Mouse (Mus musculus): ENCODE results near the gene Adam8. TPM values are rescaled to one million over a fixed set of nuclear protein-coding genes. Genes with fewer than 3 reads are reported as not detected.

Adam8 gene
- polyA plus RNA-seq, 1 experiment from 2014 or later, result 3.6 TPM

DNA sequence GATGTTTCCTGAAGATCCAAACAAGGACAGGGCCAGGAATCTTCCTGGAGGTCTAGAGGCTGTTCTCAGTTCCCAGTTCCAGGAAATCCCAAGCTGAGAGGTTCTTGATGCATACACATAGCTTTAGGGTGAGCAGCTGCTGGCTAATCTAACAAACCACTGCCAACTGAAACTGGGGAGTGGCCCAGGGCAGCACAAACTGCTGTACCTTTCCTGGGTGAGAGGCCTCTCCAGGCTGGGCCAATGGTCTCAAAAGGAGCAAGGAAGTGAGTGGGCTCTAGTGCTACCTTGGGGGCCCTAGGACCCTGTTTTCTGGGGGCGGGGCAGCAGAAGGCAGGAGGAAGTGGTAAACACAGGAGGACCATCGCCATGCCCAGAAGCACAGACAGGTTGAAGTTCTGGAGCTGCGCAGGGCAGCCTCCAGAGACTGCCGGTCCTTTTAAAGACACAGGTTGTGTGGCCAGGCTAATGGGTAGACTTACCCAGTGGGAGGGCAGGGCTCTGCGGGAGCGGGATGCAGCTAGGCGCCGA lies 1.4 kb downstream of the Adam8 start:
- H3K27me3 ChIP-seq (ENCODE audit: control insufficient read depth, insufficient read depth, low read length), result no peaks in the 10 kb centered on the region
- ATAC-seq (ENCODE audit: low FRiP score, low TSS enrichment) (no peak), DNase-seq (no peak)
- H3K27ac ChIP-seq (replicated peaks; ENCODE audit: low read depth, low read length), result no peak overlapping the region
- no peak overlapping the region for H3K4me2 ChIP-seq (ENCODE audit: low read length)
- WGBS, result 75% methylated on average over 8 of the region's 8 CpGs
- H3K4me3 ChIP-seq (replicated peaks; ENCODE audit: low read depth, low read length), result no peak overlapping the region
- H3K4me1 ChIP-seq (ENCODE audit: control insufficient read depth, insufficient read depth, low read length), result no peaks in the 10 kb centered on the region
- no peaks in the 10 kb centered on the region for H3K9me3 ChIP-seq (ENCODE audit: control insufficient read depth, low read length)
- H3K9ac ChIP-seq (replicated peaks; ENCODE audit: low read length), result no peak overlapping the region
- H3K36me3 ChIP-seq (ENCODE audit: control insufficient read depth, insufficient read depth, low read length), result peaks cover 13% of the 10 kb centered on the region

- H3K4me1 ChIP-seq (ENCODE audit: control insufficient read depth, insufficient read depth, low read length), result no peaks in the 10 kb centered on the region
- ATAC-seq (ENCODE audit: low FRiP score, low TSS enrichment), result no peak
- H3K27ac ChIP-seq (replicated peaks; ENCODE audit: low read depth, low read length), result no peak overlapping the region
- DNase-seq, result no peak
- WGBS, result 91% methylated on average over 9 of the region's 9 CpGs
- H3K27me3 ChIP-seq (ENCODE audit: control insufficient read depth, insufficient read depth, low read length), result no peaks in the 10 kb centered on the region
- no peak overlapping the region for H3K4me2 ChIP-seq (ENCODE audit: low read length)
- H3K36me3 ChIP-seq (ENCODE audit: control insufficient read depth, insufficient read depth, low read length), result peaks cover 3% of the 10 kb centered on the region; the same call in 1 of the 2 replicates
- H3K4me3 ChIP-seq (replicated peaks; ENCODE audit: low read depth, low read length), result no peak overlapping the region
- H3K9me3 ChIP-seq (ENCODE audit: control insufficient read depth, low read length), result no peaks in the 10 kb centered on the region
- H3K9ac ChIP-seq (replicated peaks; ENCODE audit: low read length), result no peak overlapping the region
These were observed 4.1 kb downstream of the Adam8 start for GRCm38 (mm10) chr7:139988272-139988671.

GRCm38 (mm10) chr7:139984505-139984904 lies 7.9 kb downstream of the Adam8 start:
- H3K4me3 ChIP-seq (replicated peaks; ENCODE audit: low read depth, low read length), result no peak overlapping the region
- 90% methylated on average over 11 of the region's 11 CpGs for WGBS

DNA sequence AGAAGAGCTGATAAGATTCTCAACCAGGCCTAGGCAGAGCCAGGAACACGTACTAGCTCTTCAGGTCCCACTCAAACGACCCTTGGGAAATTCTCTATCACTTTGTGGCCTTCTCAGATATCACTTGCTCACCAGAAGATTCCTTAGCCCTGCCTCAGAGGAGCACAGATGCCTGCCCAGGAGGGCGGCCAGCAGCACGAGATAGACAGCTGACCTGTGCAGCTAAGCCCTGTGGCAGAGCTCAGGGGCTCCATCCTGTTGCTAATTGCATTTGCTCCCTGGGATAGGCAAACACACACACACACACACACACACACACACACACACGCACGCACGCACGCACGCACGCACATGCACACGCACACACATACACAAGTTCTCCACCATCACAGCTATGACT lies 10.3 kb downstream of the Adam8 start:
- ATAC-seq (ENCODE audit: low FRiP score, low TSS enrichment) (no peak), DNase-seq (no peak)
- H3K36me3 ChIP-seq (ENCODE audit: control insufficient read depth, insufficient read depth, low read length), result peaks cover 3% of the 10 kb centered on the region; the same call in 1 of the 2 replicates
- H3K4me1 ChIP-seq (ENCODE audit: control insufficient read depth, insufficient read depth, low read length), result peaks cover 6% of the 10 kb centered on the region; the same call in 1 of the 2 replicates
- no peak overlapping the region for H3K4me2 ChIP-seq (ENCODE audit: low read length)
- no peak overlapping the region for H3K4me3 ChIP-seq (replicated peaks; ENCODE audit: low read depth, low read length)
- no peak overlapping the region for H3K27ac ChIP-seq (replicated peaks; ENCODE audit: low read depth, low read length)
- WGBS, result 90% methylated on average over 11 of the region's 11 CpGs
- no peaks in the 10 kb centered on the region for H3K9me3 ChIP-seq (ENCODE audit: control insufficient read depth, low read length)
- no peaks in the 10 kb centered on the region for H3K27me3 ChIP-seq (ENCODE audit: control insufficient read depth, insufficient read depth, low read length)
- no peak overlapping the region for H3K9ac ChIP-seq (replicated peaks; ENCODE audit: low read length)

More at GRCm38 (mm10) chr7:139984505-139984904, 7.9 kb downstream of the Adam8 start:
- no peak for DNase-seq
- no peak overlapping the region for H3K9ac ChIP-seq (replicated peaks; ENCODE audit: low read length)
- peaks cover 3% of the 10 kb centered on the region; the same call in 1 of the 2 replicates for H3K36me3 ChIP-seq (ENCODE audit: control insufficient read depth, insufficient read depth, low read length)
- no peaks in the 10 kb centered on the region for H3K4me1 ChIP-seq (ENCODE audit: control insufficient read depth, insufficient read depth, low read length)
- no peaks in the 10 kb centered on the region for H3K27me3 ChIP-seq (ENCODE audit: control insufficient read depth, insufficient read depth, low read length)
- no peak for ATAC-seq (ENCODE audit: low FRiP score, low TSS enrichment)
- H3K9me3 ChIP-seq (ENCODE audit: control insufficient read depth, low read length), result no peaks in the 10 kb centered on the region
- H3K4me2 ChIP-seq (ENCODE audit: low read length), result no peak overlapping the region
- no peak overlapping the region for H3K27ac ChIP-seq (replicated peaks; ENCODE audit: low read depth, low read length)

DNA sequence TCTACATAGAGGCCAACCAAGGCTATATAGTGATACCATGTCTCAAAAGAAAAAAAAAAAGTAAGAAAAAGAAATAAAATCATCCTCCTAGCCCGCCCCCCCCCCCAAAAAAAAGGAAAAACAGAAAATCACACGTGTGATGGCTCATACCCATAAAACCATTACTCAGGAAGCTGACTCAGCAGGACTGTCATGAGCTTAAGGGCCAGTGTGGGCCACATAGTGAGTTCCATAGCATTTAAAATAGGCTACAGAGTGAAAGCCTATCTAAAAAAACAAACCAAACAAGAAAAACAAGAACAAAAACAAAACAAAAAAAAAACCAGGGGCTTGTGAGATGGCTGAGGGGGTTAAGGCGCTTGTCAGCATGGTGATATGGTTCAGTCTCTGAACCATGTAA lies 11.6 kb downstream of the Adam8 start:
- H3K36me3 ChIP-seq (ENCODE audit: control insufficient read depth, insufficient read depth, low read length), result no peaks in the 10 kb centered on the region; the same call in 1 of the 2 replicates
- H3K4me2 ChIP-seq (ENCODE audit: low read length), result no peak overlapping the region
- no peaks in the 10 kb centered on the region for H3K27me3 ChIP-seq (ENCODE audit: control insufficient read depth, insufficient read depth, low read length)
- peaks cover 6% of the 10 kb centered on the region; the same call in 1 of the 2 replicates for H3K4me1 ChIP-seq (ENCODE audit: control insufficient read depth, insufficient read depth, low read length)
- no peak overlapping the region for H3K4me3 ChIP-seq (replicated peaks; ENCODE audit: low read depth, low read length)
- no peak for ATAC-seq (ENCODE audit: low FRiP score, low TSS enrichment)
- WGBS, result 62% methylated on average over 3 of the region's 3 CpGs
- H3K9ac ChIP-seq (replicated peaks; ENCODE audit: low read length), result no peak overlapping the region
- no peak overlapping the region for H3K27ac ChIP-seq (replicated peaks; ENCODE audit: low read depth, low read length)
- no peaks in the 10 kb centered on the region for H3K9me3 ChIP-seq (ENCODE audit: control insufficient read depth, low read length)
- DNase-seq, result no peak

GRCm38 (mm10) chr7:139979011-139979719 lies 13.2 kb downstream of the Adam8 start:
- Histone ChIP-seq H3K27ac (replicated peaks; ENCODE audit: low read depth, low read length) (no peak overlapping the region), H3K9ac (replicated peaks; ENCODE audit: low read length) (peak overlapping the region; percentile 67; the same call in 1 of the 2 replicates), H3K36me3 (ENCODE audit: control insufficient read depth, insufficient read depth, low read length) (no peaks in the 10 kb centered on the region), H3K4me3 (replicated peaks; ENCODE audit: low read depth, low read length) (peak overlapping the region; percentile 54), H3K9me3 (ENCODE audit: control insufficient read depth, low read length) (no peaks in the 10 kb centered on the region), H3K4me2 (ENCODE audit: low read length) (peak overlapping the region; percentile 84), H3K4me1 (ENCODE audit: control insufficient read depth, insufficient read depth, low read length) (peaks cover 6% of the 10 kb centered on the region; the same call in 1 of the 2 replicates), H3K27me3 (ENCODE audit: control insufficient read depth, insufficient read depth, low read length) (no peaks in the 10 kb centered on the region)
- 42% methylated on average over 13 of the region's 13 CpGs for WGBS
- no peak for DNase-seq
- peak; percentile 65 for ATAC-seq (ENCODE audit: low FRiP score, low TSS enrichment)

GRCm38 (mm10) chr7:139978278-139978892 lies 14.0 kb downstream of the Adam8 start, which contains the start of gene 6430531B16Rik:
Gene 6430531B16Rik (minus strand): TSS chr7:139978755.
- peak within 1 kb of the TSS; percentile 41; the same call in 1 of the 2 replicates for H3K27ac ChIP-seq (replicated peaks; ENCODE audit: low read depth, low read length)
- peak; percentile 89 for ATAC-seq (ENCODE audit: low FRiP score, low TSS enrichment)
- WGBS, result 4% methylated on average over 32 of the region's 32 CpGs

GRCm38 (mm10) chr7:139975471-139975870 lies 16.9 kb downstream of the Adam8 start:
- Histone ChIP-seq H3K9me3 (ENCODE audit: control insufficient read depth, low read length) (no peaks in the 10 kb centered on the region), H3K36me3 (ENCODE audit: control insufficient read depth, insufficient read depth, low read length) (no peaks in the 10 kb centered on the region), H3K4me2 (ENCODE audit: low read length) (no peak overlapping the region), H3K4me3 (replicated peaks; ENCODE audit: low read depth, low read length) (no peak overlapping the region), H3K27ac (replicated peaks; ENCODE audit: low read depth, low read length) (no peak overlapping the region), H3K27me3 (ENCODE audit: control insufficient read depth, insufficient read depth, low read length) (no peaks in the 10 kb centered on the region), H3K9ac (replicated peaks; ENCODE audit: low read length) (no peak overlapping the region), H3K4me1 (ENCODE audit: control insufficient read depth, insufficient read depth, low read length) (peaks cover 6% of the 10 kb centered on the region; the same call in 1 of the 2 replicates)
- no peak for DNase-seq
- 62% methylated on average over 5 of the region's 5 CpGs for WGBS
- no peak for ATAC-seq (ENCODE audit: low FRiP score, low TSS enrichment)

More at GRCm38 (mm10) chr7:139978278-139978892, 14.0 kb downstream of the Adam8 start, which contains the start of gene 6430531B16Rik:
- no peaks in the 10 kb centered on the region for H3K27me3 ChIP-seq (ENCODE audit: control insufficient read depth, insufficient read depth, low read length)
- peak within 1 kb of the TSS; percentile 67 for H3K9ac ChIP-seq (replicated peaks; ENCODE audit: low read length)
- peak; percentile 93 for DNase-seq
- H3K4me2 ChIP-seq (ENCODE audit: low read length), result peak within 1 kb of the TSS; percentile 84
- H3K9me3 ChIP-seq (ENCODE audit: control insufficient read depth, low read length), result no peaks in the 10 kb centered on the region
- H3K4me3 ChIP-seq (replicated peaks; ENCODE audit: low read depth, low read length), result peak within 1 kb of the TSS; percentile 54
- peaks cover 6% of the 10 kb centered on the region; the same call in 1 of the 2 replicates for H3K4me1 ChIP-seq (ENCODE audit: control insufficient read depth, insufficient read depth, low read length)
- no peaks in the 10 kb centered on the region for H3K36me3 ChIP-seq (ENCODE audit: control insufficient read depth, insufficient read depth, low read length)
